Mouse (Mus musculus) lung, postnatal 0 days (tissue): ENCODE measurements around the gene Faf2.

Experiments used
- CTCF ChIP-seq: IDR thresholded peaks from 2 replicates; pipeline ENCODE4 v1.5.1; 2016; ENCODE audit warnings: antibody characterized with exemption, mild to moderate bottlenecking
- EP300 ChIP-seq: IDR thresholded peaks from 2 replicates; pipeline ENCODE4 v1.6.1; 2016; ENCODE audit warnings: antibody characterized with exemption, mild to moderate bottlenecking, control low read depth

DNA sequence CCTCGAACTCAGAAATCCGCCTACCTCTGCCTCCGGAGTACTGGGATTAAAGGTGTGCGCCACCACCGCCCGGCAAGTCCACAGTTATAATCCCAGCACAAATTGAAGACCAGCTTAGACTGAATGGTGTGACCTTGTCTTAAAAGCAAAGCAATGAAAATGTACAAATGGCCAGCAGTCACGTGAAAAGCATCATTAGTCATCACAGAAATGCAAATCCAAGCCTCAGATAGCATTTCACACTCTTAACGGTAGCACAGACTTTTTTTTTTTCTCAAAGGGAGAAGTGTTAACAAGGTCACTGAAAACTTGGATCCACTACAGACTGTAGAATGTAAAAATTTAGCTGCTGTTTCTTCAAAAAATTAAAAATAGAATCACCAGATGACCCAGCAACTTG, 5.3 kb upstream of the Faf2 start:
- TF ChIP-seq CTCF (no peak), EP300 (no peak)
